Mouse (Mus musculus) spleen, adult 2 months (tissue): ENCODE measurements around the gene 1700029J07Rik. TPM values are rescaled to one million over a fixed set of nuclear protein-coding genes. Genes with fewer than 3 reads are reported as not detected.

Source experiments
- DNase-seq, 2 experiments: peaks; one replicate each; pipeline versions ENCODE4 v3.0.0 to v3.0.0-alpha.2; 2012 to 2021; ENCODE audit warnings: low spot score in 2 of 2, low read depth in 1 of 2
- H3K27ac ChIP-seq: fragments of 200-500 bp; 2 replicates; pipeline ENCODE4 v1.5.1; 2012; ENCODE audit warnings: low read length, inconsistent platforms; ENCODE audit not compliant: insufficient read depth
- H3K27me3 ChIP-seq: fragments of 200-500 bp; 2 replicates; pipeline ENCODE4 v1.6.1; 2012; ENCODE audit warnings: mild to moderate bottlenecking, moderate library complexity, low read length, inconsistent platforms; ENCODE audit not compliant: control insufficient read depth, insufficient read depth
- H3K36me3 ChIP-seq: fragments of 200-500 bp; 2 replicates; pipeline ENCODE4 v1.6.1; 2012; ENCODE audit warnings: mild to moderate bottlenecking, low read length, inconsistent platforms; ENCODE audit not compliant: control insufficient read depth, insufficient read depth
- H3K4me1 ChIP-seq: fragments of 200-500 bp; 2 replicates; pipeline ENCODE4 v1.6.1; 2011; ENCODE audit warnings: inconsistent platforms; ENCODE audit not compliant: control insufficient read depth, insufficient read depth, insufficient read length
- H3K4me3 ChIP-seq: fragments of 200-500 bp; 2 replicates; pipeline ENCODE4 v1.5.1; 2011; ENCODE audit warnings: mild to moderate bottlenecking, inconsistent platforms; ENCODE audit not compliant: insufficient read depth, insufficient read length; ENCODE audit errors: extremely low read depth
- CTCF ChIP-seq: fragments of 200-500 bp; IDR thresholded peaks from 2 replicates; pipeline ENCODE4 v1.5.1; 2011; ENCODE audit warnings: mild to moderate bottlenecking, inconsistent platforms; ENCODE audit not compliant: insufficient read depth, insufficient read length, insufficient replicate concordance; ENCODE audit errors: extremely low read depth
- POLR2A ChIP-seq: fragments of 200-500 bp; IDR thresholded peaks from 2 replicates; pipeline ENCODE4 v1.6.1; 2011; ENCODE audit warnings: low read depth, low read length, inconsistent platforms
- WGBS: fragments of 180-500 bp; shearing (Covaris S2); methylation state at CpG from one replicate; pipeline ENCODE4 v1.1.7; 2018; 5-methylcytosine and 5-hydroxymethylcytosine counted together
- polyA plus RNA-seq: library from polyadenylated mRNA; depleted of rRNA; stranded (reverse); fragments of >200 nt; gene quantifications from 2 replicates; pipeline ENCODE4 v1.2.3, GENCODE M21; 2012

1700029J07Rik gene
- polyA plus RNA-seq, 1 experiment = 0.20 TPM

DNA sequence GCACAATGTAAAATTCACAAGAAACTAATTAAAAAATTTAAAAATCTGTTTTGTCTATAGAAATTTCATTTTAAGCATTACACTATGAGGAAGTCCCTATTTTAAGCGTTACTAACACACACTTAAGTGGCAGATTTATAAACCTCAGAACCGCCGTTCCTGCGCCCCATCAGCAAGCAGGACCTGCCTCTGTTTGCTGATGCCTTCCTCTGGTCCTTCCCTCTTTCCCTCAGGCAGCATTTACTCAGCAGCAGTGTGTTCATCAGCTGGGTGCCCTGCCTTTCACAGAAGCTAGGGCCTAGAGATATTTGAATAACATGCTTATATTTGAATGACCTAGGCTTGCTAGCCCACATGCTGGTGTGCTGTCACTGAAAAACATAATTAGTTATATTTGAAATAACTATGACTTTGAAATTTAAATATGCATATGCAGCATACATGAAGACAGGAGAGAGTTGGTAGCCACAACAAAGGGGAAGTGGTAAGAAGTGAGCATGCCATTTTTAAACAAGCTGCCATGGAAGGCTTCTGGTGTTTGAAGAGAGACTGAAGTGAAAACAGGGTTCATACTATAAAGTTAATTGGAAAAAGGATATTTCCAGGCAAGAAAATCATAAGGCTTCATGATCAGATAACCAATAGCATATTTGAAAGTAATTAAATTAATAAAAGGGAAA is 15.7 kb upstream of the 1700029J07Rik start:
- WGBS = 23% methylated on average over 4 of the region's 4 CpGs
- no peak overlapping the region for H3K4me3 ChIP-seq
- H3K36me3 ChIP-seq = peaks cover 16% of the 10 kb centered on the region
- no peak for DNase-seq
- TF ChIP-seq CTCF (no peak), POLR2A (no peak)
- H3K27me3 ChIP-seq = no peaks in the 10 kb centered on the region
- peak overlapping the region; percentile 57 for H3K27ac ChIP-seq
- H3K4me1 ChIP-seq = peaks cover 4% of the 10 kb centered on the region; the same call in 1 of the 2 replicates

DNA sequence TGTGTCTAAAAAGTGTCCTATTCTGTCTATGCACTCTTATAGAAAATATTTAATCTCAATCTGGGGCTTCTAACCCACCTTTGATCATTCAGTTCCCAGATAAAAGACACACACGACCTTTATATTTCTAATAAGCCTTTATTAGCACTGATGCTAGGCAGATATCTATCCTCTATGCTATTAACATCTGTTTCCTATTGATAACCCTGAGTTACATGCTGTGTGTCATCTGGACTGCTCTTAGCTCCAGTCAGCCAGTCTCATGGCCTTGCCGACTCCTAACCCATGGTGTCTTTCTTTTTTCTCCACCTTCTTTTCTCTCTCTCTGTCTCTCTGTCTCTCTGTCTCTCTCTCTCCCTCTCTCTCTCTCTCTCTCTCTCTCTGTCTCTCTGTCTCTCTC is 13.1 kb upstream of the 1700029J07Rik start:
- no peak for DNase-seq
- no peaks in the 10 kb centered on the region for H3K27me3 ChIP-seq
- WGBS = 84% methylated on average over 2 of the region's 2 CpGs
- TF ChIP-seq CTCF (no peak), POLR2A (no peak)
- H3K36me3 ChIP-seq = peaks cover 19% of the 10 kb centered on the region
- peaks cover 4% of the 10 kb centered on the region; the same call in 1 of the 2 replicates for H3K4me1 ChIP-seq
- no peak overlapping the region for H3K4me3 ChIP-seq
- H3K27ac ChIP-seq = no peak overlapping the region

DNA sequence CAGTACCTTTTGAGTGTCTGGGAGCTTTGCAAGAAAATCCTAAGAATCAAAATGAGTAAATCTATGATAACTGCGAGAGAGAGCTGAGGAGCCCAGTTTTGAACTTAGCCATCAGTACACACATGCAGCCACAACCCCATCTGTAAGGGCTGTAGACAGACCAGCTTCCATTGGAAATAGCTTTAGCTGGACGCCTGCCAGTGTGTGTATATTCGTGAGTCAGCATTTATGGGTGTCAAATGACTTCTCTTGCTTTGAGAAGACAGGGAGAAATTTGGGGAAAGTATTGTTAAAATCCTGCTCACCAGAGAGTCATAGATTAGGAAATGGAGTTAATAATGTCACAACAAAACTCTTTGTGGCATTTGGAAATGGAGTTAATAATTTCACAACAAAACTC is 11.6 kb upstream of the 1700029J07Rik start:
- no peak for DNase-seq
- Histone ChIP-seq H3K4me1 (peaks cover 4% of the 10 kb centered on the region; the same call in 1 of the 2 replicates), H3K36me3 (peaks cover 25% of the 10 kb centered on the region), H3K27me3 (no peaks in the 10 kb centered on the region), H3K27ac (no peak overlapping the region), H3K4me3 (no peak overlapping the region)
- TF ChIP-seq CTCF (no peak), POLR2A (no peak)
- WGBS = 81% methylated on average over 3 of the region's 3 CpGs

DNA sequence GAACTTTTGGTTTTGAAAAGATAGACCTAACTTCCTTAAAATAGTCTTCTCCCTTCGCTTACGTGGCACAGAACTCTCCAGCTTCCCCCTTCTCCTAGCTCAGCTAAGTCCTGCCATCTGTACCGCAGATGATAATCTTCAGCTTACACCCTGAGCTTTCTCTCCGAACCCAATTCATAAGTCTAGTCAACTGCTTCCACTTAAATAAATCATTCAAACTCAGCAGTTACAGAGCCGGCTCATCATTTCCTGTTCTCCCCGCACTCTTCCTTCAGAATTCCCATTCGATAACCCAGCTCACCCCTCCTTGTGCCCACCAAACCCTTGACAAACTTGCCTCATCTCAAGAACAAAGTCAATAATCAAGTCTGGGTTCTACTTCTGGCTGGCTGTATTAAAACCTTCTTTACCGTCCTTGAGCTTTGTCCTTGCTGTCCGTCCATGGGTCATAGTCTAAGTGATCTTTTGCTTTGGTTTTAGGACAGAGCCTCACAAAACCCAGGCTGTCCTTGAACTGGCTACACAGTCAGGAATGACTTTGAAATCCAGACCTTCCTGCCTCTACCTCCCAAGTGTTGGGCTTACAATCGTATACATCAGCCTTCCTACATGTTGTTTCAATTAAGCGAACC is 901 bp upstream of the 1700029J07Rik start:
- TF ChIP-seq POLR2A = no peak
- TF ChIP-seq CTCF = no peak
- no peak for DNase-seq
- Histone ChIP-seq H3K36me3 (peaks cover 7% of the 10 kb centered on the region), H3K4me3 (peak overlapping the region; percentile 66), H3K27me3 (no peaks in the 10 kb centered on the region), H3K27ac (peak overlapping the region; percentile 14; the same call in 1 of the 2 replicates), H3K4me1 (peaks cover 4% of the 10 kb centered on the region; the same call in 1 of the 2 replicates)
- WGBS = 35% methylated on average over 11 of the region's 11 CpGs

DNA sequence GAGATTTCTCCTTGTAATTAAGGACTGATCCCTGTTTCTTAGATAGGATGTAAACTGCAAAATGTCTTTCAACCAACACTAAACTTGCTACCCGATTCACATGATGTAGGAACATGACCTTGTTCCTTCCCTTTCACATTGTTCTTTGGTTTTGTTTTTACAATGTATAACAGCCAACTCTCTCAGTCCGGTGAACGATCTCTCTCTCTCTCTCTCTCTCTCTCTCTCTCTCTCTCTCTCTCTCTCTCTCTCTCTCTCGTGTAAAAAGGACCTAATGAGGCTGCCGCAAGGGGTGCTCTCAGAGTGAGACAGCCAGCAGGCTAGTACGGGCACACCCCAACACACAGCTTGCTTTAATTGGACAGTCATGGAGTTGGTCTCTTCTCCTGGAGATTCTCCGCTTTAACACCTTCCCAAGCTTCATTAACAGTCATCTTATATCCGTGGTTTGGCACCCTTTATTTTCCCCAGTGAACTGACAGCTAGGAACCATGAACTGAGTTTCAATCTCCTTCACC is 1.0 kb downstream of the 1700029J07Rik start:
- no peaks in the 10 kb centered on the region for H3K27me3 ChIP-seq
- H3K36me3 ChIP-seq = peaks cover 1% of the 10 kb centered on the region; the same call in 1 of the 2 replicates
- WGBS = 81% methylated on average over 8 of the region's 8 CpGs
- no peak overlapping the region for H3K4me3 ChIP-seq
- DNase-seq = no peak
- H3K4me1 ChIP-seq = peaks cover 4% of the 10 kb centered on the region; the same call in 1 of the 2 replicates
- TF ChIP-seq CTCF (no peak), POLR2A (no peak)
- no peak overlapping the region for H3K27ac ChIP-seq

DNA sequence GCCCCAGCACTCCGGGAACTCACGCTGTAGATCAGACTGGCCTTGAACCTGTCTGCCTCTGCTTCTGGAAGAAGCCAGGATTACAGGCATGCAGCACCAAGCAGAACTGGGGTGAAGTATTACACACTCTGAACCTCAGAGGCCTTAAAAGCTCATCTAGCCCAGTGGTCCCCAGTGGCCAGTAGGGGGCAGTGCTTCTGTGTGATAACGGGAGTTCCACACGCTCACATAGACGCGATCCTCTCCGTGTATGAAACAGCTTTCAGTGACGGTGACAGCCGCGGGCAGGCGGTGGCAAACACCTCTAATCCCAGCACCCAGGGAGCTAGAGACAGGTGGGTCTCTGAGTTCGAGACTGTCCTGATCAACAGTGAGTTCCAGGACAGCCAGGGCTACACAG is 4.2 kb downstream of the 1700029J07Rik start:
- DNase-seq = no peak
- no peaks in the 10 kb centered on the region for H3K27me3 ChIP-seq
- peaks cover under 1% of the 10 kb centered on the region; the same call in 1 of the 2 replicates for H3K4me1 ChIP-seq
- H3K4me3 ChIP-seq = no peak overlapping the region
- no peaks in the 10 kb centered on the region for H3K36me3 ChIP-seq
- TF ChIP-seq CTCF (no peak; the same call in 1 of the 2 replicates), POLR2A (no peak)
- H3K27ac ChIP-seq = no peak overlapping the region
- WGBS = 89% methylated on average over 12 of the region's 12 CpGs

DNA sequence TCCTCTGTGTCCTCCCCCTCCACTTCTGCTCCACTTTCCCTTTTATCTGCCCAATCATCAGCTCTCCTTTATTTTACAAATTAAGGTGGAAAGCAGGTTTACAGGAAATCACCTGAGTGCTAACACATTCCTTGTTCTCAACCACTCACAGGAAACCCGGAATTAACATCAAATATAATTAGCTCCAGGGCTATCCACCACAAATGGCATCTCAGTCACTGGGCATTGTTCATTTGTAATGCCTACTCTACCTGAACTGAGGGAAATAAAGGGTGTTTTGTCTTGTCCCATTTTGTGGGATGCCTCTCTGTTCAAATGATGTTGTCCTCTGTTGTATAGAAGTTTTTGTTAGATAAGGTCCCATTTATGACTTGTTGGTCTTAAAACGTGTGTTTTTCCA is 24.4 kb downstream of the 1700029J07Rik start:
- TF ChIP-seq CTCF (no peak), POLR2A (no peak)
- 70% methylated on average over 2 of the region's 2 CpGs for WGBS
- H3K36me3 ChIP-seq = no peaks in the 10 kb centered on the region
- H3K4me3 ChIP-seq = no peak overlapping the region
- H3K27ac ChIP-seq = no peak overlapping the region
- H3K27me3 ChIP-seq = no peaks in the 10 kb centered on the region
- no peaks in the 10 kb centered on the region for H3K4me1 ChIP-seq
- no peak for DNase-seq
